Mouse (Mus musculus): ENCODE measurements around the gene Atp6v1g2.

Gene Atp6v1g2

DNA sequence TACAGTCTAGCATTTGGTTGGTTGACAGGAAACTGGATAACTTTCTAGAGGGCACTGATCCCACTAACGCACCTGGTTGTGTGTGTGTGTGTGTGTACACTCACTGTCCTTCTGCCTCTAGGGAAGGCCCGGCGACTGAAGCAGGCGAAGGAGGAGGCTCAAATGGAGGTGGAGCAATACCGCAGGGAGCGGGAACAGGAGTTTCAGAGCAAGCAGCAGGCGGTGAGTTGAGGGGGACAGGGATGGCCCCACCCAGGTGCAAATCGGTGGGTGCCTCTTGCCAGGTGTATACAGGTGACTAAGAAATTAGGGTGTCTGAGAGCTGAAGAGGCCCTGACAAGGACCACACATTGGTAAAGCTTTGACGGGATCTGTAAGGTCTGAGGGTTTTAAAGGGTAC, 3.5 kb downstream of the Atp6v1g2 start:
- peak in 1 of 2 experiments; percentile 24 for DNase-seq (ENCODE audit: low spot score in 2 of 2)

DNA sequence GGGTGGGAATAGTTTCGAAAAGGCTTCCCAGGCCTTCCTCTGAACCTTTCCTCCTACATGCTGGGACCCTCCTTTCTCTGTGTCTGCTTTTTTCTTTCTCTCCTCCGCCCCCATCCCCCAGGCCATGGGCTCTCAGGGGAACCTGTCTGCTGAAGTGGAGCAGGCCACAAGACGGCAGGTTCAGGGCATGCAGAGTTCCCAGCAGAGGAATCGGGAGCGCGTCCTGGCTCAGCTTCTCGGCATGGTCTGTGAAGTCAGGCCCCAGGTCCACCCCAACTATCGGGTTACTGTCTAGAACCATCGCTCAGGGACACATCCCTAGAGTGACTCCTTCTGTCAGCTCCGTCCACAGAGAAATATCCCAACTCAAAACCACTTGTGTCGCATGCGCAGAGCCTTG, 4.0 kb downstream of the Atp6v1g2 start:
- DNase-seq (ENCODE audit: low spot score in 2 of 2), result no peak

DNA sequence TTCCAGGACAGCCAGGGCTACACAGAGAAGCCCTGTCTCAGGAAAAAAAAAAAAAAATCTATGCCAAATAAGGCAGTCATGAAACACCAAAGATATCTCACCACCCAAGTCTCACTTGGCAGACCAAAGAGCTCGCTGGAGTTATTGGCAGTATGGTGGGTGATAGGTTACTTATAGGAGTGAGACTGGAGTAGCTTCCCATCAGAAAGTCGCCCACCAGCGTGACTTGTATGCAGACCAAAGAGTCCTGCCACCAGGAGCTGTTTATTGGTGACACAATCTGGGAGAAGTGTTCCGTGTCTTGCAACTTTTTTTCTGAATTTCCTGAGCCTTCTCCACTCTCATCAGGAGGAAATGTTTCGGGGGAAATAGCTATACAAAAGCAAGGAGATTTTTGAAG, 6.2 kb downstream of the Atp6v1g2 start:
- DNase-seq (ENCODE audit: low spot score in 2 of 2), result no peak

DNA sequence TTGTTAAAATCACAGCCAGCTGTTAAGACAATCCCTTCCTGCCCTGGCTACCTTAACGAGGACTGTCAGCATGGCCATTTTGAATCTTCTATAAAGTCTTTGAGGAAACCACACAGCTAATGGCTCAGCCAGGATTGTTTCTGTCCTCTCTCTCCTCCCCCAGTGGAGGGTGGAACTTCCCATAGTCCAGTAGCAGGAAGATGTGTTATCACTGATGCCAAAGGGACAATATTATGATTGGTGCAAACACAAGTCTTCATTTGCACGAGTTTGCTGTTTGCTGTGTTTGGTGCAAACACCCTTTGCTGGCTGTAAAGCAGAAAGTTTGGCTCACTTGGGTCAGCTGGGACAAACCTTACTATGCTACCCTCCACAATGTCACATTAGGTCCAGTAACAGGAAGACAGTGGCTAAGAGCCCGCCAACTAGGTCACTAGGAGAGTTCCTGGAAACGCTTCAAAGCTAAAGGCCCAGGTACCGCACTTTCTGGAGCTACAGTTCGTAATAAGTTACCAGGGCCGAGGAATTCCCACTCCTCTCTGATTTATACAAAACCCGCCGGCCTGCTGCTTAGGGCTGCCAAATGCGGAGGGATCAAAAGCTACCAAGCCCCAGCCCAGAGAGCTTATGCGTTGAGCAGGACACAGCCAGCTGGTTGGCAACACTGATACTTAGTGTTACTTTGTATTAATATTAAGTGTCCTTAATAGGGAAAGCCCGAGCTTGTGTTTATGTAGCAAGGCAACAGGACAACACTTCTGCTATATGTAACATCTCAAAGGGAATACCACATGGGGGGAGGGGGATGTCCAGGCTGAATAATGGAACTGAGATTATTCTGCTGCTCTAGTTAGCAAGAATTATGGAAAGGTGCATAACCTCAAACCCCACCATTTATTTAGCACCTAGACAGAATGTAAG, 7.2 kb downstream of the Atp6v1g2 start:
- DNase-seq (ENCODE audit: low spot score in 2 of 2), result peak in 1 of 2 experiments; percentile 24

DNA sequence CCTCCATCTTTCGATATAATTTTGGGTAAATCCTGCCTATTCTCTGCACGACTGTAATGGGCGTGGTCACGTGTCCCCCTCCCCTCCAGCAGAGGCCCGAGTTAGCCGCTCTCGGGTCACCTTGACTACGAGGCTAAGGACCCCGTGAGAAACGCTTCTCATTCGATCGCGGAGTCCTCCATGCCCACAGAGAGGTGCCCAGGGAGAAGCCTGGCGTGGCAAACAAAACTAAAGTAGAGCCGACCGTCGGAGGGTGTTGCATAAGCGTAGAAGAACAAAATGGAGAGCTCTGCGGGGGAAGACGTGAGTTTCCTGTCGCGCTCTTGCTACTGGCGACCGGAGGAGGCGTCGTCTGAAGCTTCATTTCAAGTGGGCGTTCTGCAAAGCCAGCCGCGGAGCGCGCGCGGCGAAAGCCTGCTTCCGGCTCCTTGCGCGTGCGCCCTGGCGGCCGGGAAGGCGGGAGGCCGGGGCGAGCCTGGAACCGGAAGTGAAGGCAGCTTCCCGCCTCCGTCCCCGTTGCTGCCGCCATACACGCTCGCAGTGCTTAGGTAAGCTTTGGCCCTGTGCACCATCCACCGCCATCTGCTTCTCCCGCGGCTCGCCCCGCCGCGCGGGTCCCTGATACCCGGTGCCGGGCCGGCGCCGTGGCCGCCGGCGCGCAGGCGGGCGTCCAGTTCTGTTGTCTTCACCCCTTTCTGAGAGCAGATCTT, 8.0 kb downstream of the Atp6v1g2 start, which contains the start of gene Ddx39b:
Gene Ddx39b (plus strand): TSS at position 442 of the 710 bp plus-strand sequence.
- peak; percentile 94 to 96 for DNase-seq (ENCODE audit: low spot score in 2 of 2)

DNA sequence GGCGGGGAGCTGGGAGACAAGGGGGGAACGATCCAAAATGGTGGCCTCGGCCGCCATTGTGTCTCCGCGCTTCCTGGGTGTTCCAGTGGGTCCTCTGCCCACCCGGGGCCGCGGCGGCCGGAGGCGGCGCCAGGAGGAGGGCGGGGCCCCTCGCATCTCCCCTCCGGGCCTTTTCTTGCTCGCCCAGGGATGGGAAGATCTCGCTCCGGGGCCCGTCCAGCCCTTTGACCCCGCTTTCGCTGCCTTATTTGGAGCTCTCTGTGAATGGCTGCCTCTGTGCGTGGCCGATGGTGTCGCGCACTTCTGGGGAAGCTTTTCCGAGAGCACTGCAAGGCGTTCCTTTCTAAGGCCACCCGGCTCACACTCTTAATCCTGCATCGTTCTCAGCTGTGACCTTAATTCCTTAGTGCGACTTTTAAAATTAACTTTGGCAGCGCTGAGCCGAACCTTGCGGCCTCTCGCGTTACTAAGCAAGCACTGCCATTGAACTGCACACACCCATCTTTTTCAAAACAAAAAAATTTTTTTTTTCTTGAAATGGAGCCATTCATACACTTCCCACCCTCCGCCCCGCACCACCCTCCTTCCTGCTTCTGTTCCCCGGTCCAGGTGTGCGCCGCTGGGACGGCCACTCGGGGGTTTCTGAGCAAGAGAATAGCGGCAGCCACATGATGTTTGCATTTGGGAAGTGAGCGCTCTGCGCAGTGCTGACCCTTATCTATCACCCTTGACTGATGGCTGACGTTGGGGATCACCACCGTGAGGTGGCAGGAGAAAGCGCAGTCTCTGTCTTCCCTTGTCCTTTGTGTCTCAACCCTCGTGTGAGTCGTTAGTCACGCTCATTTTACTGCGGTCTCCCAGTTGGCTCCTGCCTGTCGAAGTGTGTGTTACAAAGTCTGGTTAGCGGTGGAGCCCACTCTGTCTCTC, 8.8 kb downstream of the Atp6v1g2 start:
- DNase-seq (ENCODE audit: low spot score in 2 of 2), result peak in 1 of 2 experiments; percentile 72

DNA sequence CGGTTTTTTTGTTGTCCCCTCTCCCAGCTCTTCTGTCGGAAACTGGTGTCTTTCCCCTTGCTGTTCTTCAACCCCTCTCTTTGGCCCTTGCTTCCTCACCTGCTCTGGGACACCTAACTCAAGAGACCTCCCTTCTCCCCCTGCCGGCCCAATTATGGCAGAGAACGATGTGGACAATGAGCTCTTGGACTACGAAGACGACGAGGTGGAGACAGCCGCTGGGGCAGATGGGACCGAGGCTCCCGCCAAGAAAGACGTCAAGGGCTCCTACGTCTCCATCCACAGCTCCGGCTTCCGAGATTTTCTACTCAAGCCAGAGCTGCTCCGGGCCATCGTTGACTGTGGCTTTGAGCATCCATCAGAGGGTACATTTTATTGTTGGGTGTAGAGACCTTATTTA, 9.6 kb downstream of the Atp6v1g2 start:
- DNase-seq (ENCODE audit: low spot score in 2 of 2), result peak in 1 of 2 experiments; percentile 52

DNA sequence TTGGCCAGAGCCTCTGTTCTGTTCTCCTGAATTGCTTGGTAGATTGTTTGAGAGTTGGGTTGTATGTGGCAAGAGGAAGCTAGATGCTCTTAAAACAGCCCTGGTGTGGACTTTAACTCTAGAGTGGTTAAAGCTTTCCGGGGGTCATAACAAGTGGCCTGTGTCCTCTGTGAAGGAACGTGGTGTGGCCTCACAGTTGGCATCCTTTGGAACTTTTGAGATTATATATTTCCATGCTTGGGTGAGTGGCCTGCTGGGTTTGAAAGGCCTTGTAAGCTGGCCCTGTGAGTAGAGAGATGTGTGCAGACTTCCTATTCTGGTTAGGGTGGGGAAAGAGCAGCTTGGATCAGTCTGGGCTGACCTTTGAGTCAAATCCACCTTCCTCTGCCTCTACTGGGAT, 11.5 kb downstream of the Atp6v1g2 start:
- no peak for DNase-seq (ENCODE audit: low spot score in 2 of 2)

DNA sequence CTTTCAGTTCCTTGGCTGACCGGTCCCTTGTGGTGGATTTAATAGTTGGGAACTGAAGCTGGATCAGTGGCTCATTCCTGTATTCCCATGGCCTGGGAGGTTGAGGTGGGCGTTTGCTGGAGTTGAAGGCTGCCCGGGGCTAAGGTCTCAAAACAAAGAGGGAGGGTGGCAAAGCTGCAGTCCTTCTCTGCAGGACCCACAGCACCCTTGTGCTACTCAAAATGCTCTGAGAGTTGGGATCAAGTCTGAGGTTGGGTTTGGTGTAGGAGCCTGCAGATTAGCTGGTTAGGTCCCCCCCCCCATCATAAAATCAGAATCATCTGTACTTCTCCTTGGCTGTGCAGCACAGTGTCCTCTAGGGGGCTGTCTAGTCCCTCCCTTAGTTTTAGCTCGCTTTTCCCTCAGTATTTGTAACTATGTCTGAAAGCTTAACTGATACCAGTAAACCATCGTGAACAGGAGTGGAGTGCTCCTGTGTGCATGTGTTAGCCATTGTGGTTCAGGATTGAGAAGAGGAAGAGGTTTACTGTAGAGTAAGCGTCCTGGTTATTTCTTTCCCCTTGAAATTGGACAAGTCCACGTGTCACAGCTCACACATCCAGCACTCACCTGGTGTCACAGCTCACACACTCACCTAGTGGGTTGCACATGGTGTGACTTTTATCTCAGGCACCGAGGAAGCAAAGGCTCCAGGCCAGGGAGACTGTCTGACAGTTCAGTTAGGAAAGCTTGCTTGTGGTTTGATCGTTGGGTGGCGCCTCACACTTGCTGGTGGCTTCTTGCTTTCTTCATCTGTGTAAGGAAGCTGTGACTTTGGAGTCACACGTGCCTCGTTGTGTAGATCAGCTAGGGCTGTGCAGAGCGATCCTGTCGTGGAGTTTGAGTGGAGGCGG, 12.5 kb downstream of the Atp6v1g2 start:
- peak in 1 of 2 experiments; percentile 12 for DNase-seq (ENCODE audit: low spot score in 2 of 2)

DNA sequence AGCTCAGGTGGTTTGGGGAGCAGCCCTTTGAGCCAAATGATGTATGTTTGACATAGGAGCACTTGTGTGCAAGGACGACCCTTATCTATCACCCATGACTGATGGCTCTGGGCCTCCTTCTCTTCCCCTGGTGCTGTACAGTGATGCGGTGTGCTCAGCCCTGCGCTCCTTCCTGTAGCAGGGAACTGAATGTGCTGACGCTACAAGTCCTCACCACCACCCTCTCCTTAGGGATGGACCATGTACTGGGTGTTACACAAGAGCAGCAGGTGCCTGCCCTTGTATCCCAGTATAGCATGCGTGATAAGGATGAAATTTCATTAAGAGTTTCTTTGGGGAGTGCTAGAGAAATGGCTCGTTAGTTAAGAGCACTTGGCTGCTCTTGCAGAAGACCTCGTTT, 13.7 kb downstream of the Atp6v1g2 start:
- peak in 1 of 2 experiments; percentile 7 for DNase-seq (ENCODE audit: low spot score in 2 of 2)

DNA sequence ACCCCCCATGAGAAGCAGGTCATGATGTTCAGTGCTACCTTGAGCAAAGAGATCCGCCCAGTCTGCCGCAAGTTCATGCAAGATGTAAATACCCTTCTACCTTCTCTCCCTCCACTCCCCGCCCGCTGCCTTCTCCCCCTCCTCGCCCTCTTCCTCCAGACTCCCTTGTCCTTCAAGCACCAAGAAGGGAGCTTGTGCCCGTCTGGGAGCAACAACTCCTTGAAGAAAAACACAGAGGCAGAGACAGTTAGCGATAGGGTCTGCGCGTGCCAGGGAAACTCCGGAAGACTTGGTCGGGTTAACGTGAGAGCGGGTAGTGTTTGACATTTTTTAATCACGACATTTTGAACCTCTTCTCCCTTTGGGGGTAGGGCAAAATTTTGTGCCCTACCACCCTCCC, 15.5 kb downstream of the Atp6v1g2 start:
- DNase-seq (ENCODE audit: low spot score in 2 of 2), result no peak

DNA sequence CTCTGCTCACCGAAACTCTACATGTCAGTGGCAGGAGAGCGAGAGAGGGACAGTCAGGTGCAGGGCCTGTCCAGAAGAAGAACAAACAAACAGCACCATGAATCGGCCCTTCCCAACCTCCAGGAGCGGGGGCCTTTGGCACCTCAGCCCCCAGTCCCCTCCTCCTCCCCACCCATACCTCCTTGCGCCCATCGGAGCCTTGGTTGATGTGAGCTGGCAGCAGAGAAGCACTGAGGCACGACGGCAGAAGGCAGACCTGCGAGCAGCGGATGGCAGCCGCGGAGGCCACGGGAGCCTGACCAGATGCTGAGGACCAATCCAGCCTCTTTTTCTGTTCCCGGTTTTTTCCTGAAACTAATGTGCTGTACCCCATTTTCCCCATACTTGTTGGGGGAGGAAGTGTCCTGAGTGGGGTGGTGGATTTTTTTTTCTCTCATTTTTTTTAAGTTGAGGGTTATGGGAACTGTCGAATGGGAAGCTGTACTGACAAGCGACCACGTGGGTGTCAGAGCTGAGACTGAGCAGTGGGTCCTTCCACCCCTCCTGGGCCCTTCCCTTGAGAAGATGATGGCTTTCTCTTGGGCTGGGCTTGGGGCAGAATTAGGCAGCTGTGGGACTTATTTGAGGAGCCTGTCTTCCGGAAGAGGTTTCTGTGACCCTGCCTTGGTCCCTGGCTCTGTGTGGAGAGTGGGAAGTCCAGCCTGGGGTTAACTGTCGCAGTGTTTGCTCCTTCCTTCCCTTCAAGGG, 16.2 kb downstream of the Atp6v1g2 start:
- DNase-seq (ENCODE audit: low spot score in 2 of 2), result peak in 1 of 2 experiments; percentile 10

DNA sequence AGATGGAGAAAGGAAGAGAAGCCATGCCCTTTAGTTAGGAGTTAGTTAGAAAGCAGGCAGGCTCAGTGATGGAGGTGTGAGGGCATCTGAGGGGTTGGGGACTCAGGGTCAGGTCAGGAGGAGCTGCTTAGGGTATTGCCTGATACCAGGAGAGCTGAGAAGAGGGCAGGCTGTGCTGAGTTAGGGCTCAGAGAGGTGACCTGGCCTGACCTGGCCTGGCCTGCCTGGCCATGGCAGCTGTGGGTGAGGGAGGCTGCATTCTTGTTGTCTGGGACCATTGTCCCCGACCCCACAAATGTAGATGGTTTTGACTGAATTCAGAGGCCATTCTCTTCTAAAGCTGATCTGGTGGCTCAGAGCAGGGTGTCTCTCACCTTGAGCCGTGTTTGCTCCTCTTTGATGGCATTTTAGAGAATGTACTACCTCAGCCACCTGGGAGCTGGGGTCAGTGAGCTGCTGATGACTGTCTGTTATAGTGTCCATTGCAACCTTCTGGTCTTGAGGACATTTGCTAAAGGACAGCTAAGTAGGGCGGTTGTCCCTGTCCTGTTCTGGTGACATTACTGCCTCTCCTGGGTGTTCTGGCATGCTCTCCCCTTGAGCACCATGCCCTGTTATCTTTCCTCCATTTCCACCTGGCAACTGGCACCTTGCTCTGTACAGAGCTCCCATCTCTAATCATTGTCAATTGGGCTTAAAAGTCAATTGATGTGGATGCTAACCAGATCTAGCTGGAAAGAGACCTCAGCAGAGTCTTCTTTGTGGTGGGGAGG, 17.1 kb downstream of the Atp6v1g2 start:
- DNase-seq (ENCODE audit: low spot score in 2 of 2), result no peak

DNA sequence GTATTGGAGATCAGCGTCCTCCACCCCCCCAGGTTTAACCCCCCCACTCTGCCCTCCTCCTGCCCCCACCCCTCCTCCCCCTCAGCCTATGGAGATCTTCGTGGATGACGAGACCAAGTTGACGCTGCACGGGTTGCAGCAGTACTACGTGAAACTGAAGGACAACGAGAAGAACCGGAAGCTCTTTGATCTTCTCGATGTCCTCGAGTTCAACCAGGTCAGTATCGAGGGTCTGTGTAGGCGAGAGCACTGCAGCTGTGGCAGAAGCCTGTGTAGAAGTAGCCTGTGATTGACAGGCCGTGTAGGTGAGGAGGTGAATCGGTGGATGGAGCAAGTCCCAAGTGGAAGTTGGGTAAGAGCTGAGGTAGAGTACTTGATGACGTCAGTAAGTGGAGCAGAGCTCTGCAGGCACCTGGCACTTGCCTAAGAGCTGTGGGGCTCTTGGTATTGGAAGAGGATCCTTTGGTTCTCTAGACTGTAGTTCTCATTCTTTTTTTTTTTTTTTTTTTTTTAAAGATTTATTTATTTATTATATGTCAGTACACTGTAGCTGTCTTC, 17.8 kb downstream of the Atp6v1g2 start:
- DNase-seq (ENCODE audit: low spot score in 2 of 2), result no peak

DNA sequence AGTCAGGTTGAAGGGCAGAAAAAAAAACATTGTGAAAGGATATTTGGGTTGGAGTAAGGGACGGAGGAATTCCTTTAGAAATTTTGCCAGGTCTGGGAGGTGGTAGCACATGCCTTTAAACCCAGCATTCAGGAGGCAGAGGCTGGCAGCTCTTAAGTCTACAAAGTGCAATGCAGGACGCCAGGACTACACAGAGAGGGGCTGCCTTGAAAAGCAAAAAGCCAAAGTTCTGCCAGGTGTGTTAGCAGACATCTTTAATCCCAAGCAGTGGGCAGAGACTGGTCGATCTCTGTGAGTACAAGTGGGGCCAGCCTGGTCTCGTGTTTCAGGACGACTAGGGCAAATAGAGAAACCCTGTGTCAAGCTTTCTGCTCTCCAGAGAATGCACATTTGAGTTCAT, 18.5 kb downstream of the Atp6v1g2 start:
- no peak for DNase-seq (ENCODE audit: low spot score in 2 of 2)

DNA sequence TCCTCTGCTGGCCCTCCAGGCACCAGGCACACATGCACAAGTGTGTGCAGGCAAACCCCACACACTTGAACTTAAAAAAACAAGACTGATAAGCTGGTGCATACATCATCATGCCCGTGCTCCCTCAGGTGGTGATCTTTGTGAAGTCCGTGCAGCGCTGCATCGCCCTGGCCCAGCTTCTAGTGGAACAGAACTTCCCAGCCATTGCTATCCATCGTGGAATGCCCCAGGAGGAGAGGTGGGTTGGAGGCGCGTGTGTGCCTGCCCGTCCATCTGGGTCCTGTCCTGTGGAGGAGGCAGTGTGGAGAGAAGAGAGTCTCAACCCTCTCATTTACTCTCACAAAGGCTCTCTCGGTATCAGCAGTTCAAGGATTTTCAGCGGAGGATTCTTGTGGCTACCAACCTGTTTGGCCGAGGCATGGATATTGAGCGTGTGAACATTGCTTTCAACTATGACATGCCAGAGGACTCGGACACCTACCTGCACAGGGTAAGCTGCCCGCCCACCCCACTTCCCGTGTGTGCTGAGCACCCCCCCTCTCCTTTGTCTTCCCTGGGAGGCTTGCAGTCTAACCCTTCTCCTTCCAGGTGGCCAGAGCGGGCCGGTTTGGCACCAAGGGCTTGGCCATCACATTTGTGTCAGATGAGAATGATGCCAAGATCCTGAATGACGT, 19.3 kb downstream of the Atp6v1g2 start:
- peak in 1 of 2 experiments; percentile 13 for DNase-seq (ENCODE audit: low spot score in 2 of 2)

DNA sequence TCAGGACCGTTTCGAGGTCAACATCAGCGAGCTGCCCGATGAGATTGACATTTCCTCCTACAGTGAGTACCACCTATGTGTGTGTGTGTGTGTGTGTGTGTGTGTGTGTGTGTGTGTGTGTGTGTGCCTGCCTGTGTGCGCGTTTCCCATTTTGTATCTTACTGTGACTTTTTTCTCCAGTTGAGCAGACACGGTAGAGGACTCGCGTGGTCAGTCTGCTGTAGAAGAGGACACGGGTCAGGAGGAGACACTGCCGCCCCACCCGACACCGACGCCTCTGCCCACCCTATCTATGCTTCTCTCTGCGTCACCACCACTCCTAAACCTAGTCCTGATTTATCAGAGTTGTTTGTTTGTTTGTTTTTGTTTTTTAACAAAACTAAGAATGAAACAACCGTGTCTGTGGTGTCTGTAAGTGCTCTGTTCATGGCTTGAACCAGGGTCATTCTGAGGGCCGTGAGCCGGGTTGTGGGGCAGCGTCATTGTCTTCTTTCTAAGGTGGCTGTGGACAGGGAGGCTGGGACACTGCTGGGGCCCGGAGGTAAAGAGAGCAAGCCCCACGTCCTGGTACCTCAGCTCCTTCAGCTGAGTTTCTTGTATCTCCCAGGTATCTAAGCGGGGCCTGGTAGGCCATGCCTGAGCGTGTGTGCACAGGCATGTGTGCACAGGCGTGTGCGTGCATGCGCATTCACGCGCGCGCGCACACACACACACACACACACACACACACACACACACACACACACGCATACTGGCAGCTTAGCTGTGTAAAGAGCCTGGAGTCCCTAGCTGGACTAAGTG, 20.0 kb downstream of the Atp6v1g2 start:
- DNase-seq (ENCODE audit: low spot score in 2 of 2), result peak in 1 of 2 experiments; percentile 12

Data from frontal cortex, postnatal 10 days (tissue).